Comparison of ENCODE assay signal across 8 mouse cellular contexts in genomic region chr15:77214410-77215107, GRCm38 (mm10).
DNase-seq lines count a peak whose midpoint lies in the region; ATAC-seq and TF ChIP-seq lines count a peak whose summit lies in the region.

No protein-coding gene starts in this region.

- H3K36me3 ChIP-seq in kidney, embryonic 15.5 days = no peaks in the 10 kb centered on the region
- H3K36me3 ChIP-seq in limb, embryonic 13.5 days = no peaks in the 10 kb centered on the region

- POLR2A ChIA-PET in Patski (lab: Charles Lee) = interaction anchor here (0.6 kb wide), 1 partner anchor 132 kb away, joined by 4 read pairs; no protein-coding TSS in a partner anchor

- peak overlapping the region; percentile 38 for H3K4me2 ChIP-seq in kidney, embryonic 15.5 days
- H3K4me2 ChIP-seq in limb, embryonic 13.5 days (replicated peaks) = peak overlapping the region; percentile 50

- H3K4me3 ChIP-seq in kidney, embryonic 15.5 days (replicated peaks) = no peak overlapping the region
- H3K4me3 ChIP-seq in limb, embryonic 13.5 days = no peak overlapping the region

- no peak for DNase-seq in kidney, adult 11 months
- DNase-seq in Patski (ENCODE audit: low read depth, low spot score) = no peak
- DNase-seq in gastrocnemius, adult 8-10 months (ENCODE audit: low spot score in 2 of 2) = peak; percentile 42 to 68
- no peak for DNase-seq in T-cell, adult 2 months (ENCODE audit: low spot score)
- no peak for DNase-seq in thymus, postnatal 0 days (ENCODE audit: low spot score)

- ATAC-seq in kidney, embryonic 15.5 days (replicated peaks; ENCODE audit: low FRiP score) = peak; percentile 88
- peak; percentile 63 for ATAC-seq in Patski
- ATAC-seq in limb, embryonic 13.5 days (ENCODE audit: low FRiP score, low read depth) = peak; percentile 90
- no peak for ATAC-seq in cerebellum, adult (ENCODE audit: insufficient number of reproducible peaks, low FRiP score, low TSS enrichment)

- peaks cover 54% of the 10 kb centered on the region for H3K4me1 ChIP-seq in kidney, embryonic 15.5 days
- H3K4me1 ChIP-seq in limb, embryonic 13.5 days = peaks cover 70% of the 10 kb centered on the region

- H3K9me3 ChIP-seq in kidney, embryonic 15.5 days (replicated peaks) = no peaks in the 10 kb centered on the region
- H3K9me3 ChIP-seq in limb, embryonic 13.5 days = no peaks in the 10 kb centered on the region

- CTCF ChIA-PET in Patski (lab: Charles Lee) = interaction anchor here (0.9 kb wide), 2 partner anchors 52 to 58 kb away, joined by 3 read pairs; no protein-coding TSS in a partner anchor

- H3K27ac ChIP-seq in kidney, embryonic 15.5 days = peak overlapping the region; percentile 91
- peak overlapping the region; percentile 88 for H3K27ac ChIP-seq in limb, embryonic 13.5 days

- no peaks in the 10 kb centered on the region for H3K27me3 ChIP-seq in kidney, embryonic 15.5 days
- no peaks in the 10 kb centered on the region for H3K27me3 ChIP-seq in Patski
- no peaks in the 10 kb centered on the region for H3K27me3 ChIP-seq in limb, embryonic 13.5 days

- WGBS in kidney, embryonic 15.5 days = 30% methylated on average over 8 of the region's 8 CpGs
- WGBS in limb, embryonic 13.5 days = 24% methylated on average over 8 of the region's 8 CpGs

- in situ Hi-C loops in Patski (cut with MboI; ENCODE audit: low pct_unique_long_range_greater_than_20kb) = loop anchor here (5.0 kb wide), 1 partner anchor 47 kb away; no protein-coding TSS in a partner anchor

- TF ChIP-seq CTCF in Patski (IDR thresholded peaks at IDR 0.05) = no peak

- H3K9ac ChIP-seq in kidney, embryonic 15.5 days = no peak overlapping the region
- peak overlapping the region; percentile 25; the same call in 1 of the 2 replicates for H3K9ac ChIP-seq in limb, embryonic 13.5 days

Comparison
In these comparisons a context has a peak if more than half of its experiments do, and no peak if none do; other contexts are left out.
1. DNase-seq: peak in gastrocnemius, adult 8-10 months (2 of 2); none in kidney, adult 11 months (single experiment), Patski (single experiment), T-cell, adult 2 months (single experiment) and thymus, postnatal 0 days (single experiment).